Mouse (Mus musculus): ENCODE measurements around the gene Slc35f3.

DNA sequence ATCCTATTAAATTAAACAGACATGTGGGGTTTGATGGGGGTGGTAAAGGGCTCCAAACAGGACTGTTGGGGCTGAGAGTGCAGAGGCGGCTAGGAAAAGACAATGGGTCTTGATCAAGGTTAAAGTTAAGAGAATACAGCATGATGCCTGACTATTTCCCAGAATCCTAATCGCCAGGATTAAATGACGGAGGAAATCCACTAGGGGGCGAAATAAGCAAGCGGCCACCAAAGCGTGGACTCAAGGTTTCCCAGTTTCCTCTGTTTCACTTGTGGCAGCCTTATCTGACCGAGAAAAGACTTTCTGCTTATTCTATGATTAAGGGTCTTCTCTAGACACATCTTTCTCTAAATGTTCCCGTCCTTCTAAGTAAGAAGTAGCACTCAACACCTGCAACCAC, 31.2 kb upstream of the Slc35f3 start:
- TF ChIP-seq CTCF (IDR thresholded peaks at IDR 0.05; ENCODE audit: low read depth, low read length), result peak; percentile 53; the same call in 1 of the 2 replicates
- TF ChIP-seq POLR2A (IDR thresholded peaks at IDR 0.05; ENCODE audit: borderline replicate concordance, low read depth, low read length), result no peak
